Mouse (Mus musculus) heart, embryonic 13.5 days (tissue): ENCODE data around the gene Nhej1. TPM values are rescaled to one million over a fixed set of nuclear protein-coding genes. Genes with fewer than 3 reads are reported as not detected.

Source experiments
- ATAC-seq: fragments of 200-750 bp; cut with Nextera tagmentation; 2 replicates; pipeline ENCODE4 v1.8.0; 2017; ENCODE audit warnings: moderate TSS enrichment; ENCODE audit not compliant: insufficient number of reproducible peaks, low FRiP score, low TSS enrichment; ENCODE audit errors: extremely low read depth
- H3K27ac ChIP-seq: fragments of 300-500 bp; sonication (generic); replicated peaks from 2 replicates; pipeline ENCODE4 v1.5.1; 2015; ENCODE audit warnings: moderate library complexity, mild to moderate bottlenecking, inconsistent platforms
- H3K27me3 ChIP-seq: fragments of 300-500 bp; sonication (generic); replicated peaks from 2 replicates; pipeline ENCODE4 v1.6.1; 2015; ENCODE audit warnings: mild to moderate bottlenecking, inconsistent platforms
- H3K36me3 ChIP-seq: fragments of 300-500 bp; sonication (generic); 2 replicates; pipeline ENCODE4 v1.6.1; 2015; ENCODE audit warnings: mild to moderate bottlenecking, inconsistent platforms
- H3K4me1 ChIP-seq: fragments of 300-500 bp; sonication (generic); 2 replicates; pipeline ENCODE4 v1.6.1; 2015; ENCODE audit warnings: inconsistent platforms
- H3K4me2 ChIP-seq: fragments of 300-500 bp; sonication (generic); 2 replicates; pipeline ENCODE4 v1.6.1; 2015; ENCODE audit warnings: inconsistent platforms, mild to moderate bottlenecking, moderate library complexity
- H3K4me3 ChIP-seq: fragments of 300-500 bp; sonication (generic); 2 replicates; pipeline ENCODE4 v1.5.1; 2015; ENCODE audit warnings: moderate library complexity, mild to moderate bottlenecking, inconsistent platforms
- H3K9ac ChIP-seq: fragments of 300-500 bp; sonication (generic); 2 replicates; pipeline ENCODE4 v1.6.1; 2015; ENCODE audit warnings: inconsistent platforms, mild to moderate bottlenecking, moderate library complexity
- H3K9me3 ChIP-seq: fragments of 300-500 bp; sonication (generic); 2 replicates; pipeline ENCODE4 v1.6.1; 2016; ENCODE audit warnings: inconsistent platforms
- WGBS: fragments of 180-500 bp; shearing (Covaris S2); methylation state at CpG from one replicate; pipeline ENCODE4 v1.1.7; 2015; ENCODE audit warnings: mixed read lengths; 5-methylcytosine and 5-hydroxymethylcytosine counted together
- polyA plus RNA-seq: library from polyadenylated mRNA; unstranded; fragments of >200 nt; fragmentation: Nextera tagmentation; extraction: Ambion mirVana; gene quantifications from 2 replicates; pipeline ENCODE4 v1.2.1, GENCODE M21; 2015

Gene Nhej1
- polyA plus RNA-seq, 1 experiment from 2014 or later: 7.9 TPM

- Histone ChIP-seq H3K27ac (no peak overlapping the region), H3K27me3 (peaks cover 14% of the 10 kb centered on the region), H3K9me3 (no peaks in the 10 kb centered on the region), H3K4me1 (peaks cover 13% of the 10 kb centered on the region), H3K9ac (no peak overlapping the region), H3K4me3 (no peak overlapping the region), H3K4me2 (no peak overlapping the region), H3K36me3 (no peaks in the 10 kb centered on the region)
- 32% methylated on average over 8 of the region's 8 CpGs for WGBS
- no peak for ATAC-seq
These were observed 156.9 kb downstream of the Nhej1 start for GRCm38 (mm10) chr1:74967962-74968580.

- 21% methylated on average over 16 of the region's 16 CpGs for WGBS
- Histone ChIP-seq H3K9ac (peak overlapping the region; percentile 77), H3K4me2 (peak overlapping the region; percentile 68), H3K4me3 (peak overlapping the region; percentile 35), H3K4me1 (peaks cover 13% of the 10 kb centered on the region), H3K27ac (no peak overlapping the region), H3K27me3 (peaks cover 32% of the 10 kb centered on the region), H3K36me3 (no peaks in the 10 kb centered on the region), H3K9me3 (no peaks in the 10 kb centered on the region)
- no peak for ATAC-seq
These were observed 160.3 kb downstream of the Nhej1 start for GRCm38 (mm10) chr1:74964494-74965215.

- ATAC-seq: no peak
- no peak overlapping the region for H3K4me3 ChIP-seq
- H3K27me3 ChIP-seq: peaks cover 49% of the 10 kb centered on the region
- no peak overlapping the region for H3K27ac ChIP-seq
- 82% methylated on average over 5 of the region's 5 CpGs for WGBS
- H3K9me3 ChIP-seq: no peaks in the 10 kb centered on the region
- peaks cover 8% of the 10 kb centered on the region for H3K4me1 ChIP-seq
- H3K9ac ChIP-seq: no peak overlapping the region
- no peak overlapping the region for H3K4me2 ChIP-seq
- H3K36me3 ChIP-seq: no peaks in the 10 kb centered on the region
These were observed 162.2 kb downstream of the Nhej1 start for GRCm38 (mm10) chr1:74962853-74963227.

GRCm38 (mm10) chr1:74962126-74962852 is 162.7 kb downstream of the Nhej1 start:
- Histone ChIP-seq H3K4me1 (peaks cover 5% of the 10 kb centered on the region), H3K27ac (no peak overlapping the region), H3K9ac (no peak overlapping the region), H3K9me3 (no peaks in the 10 kb centered on the region), H3K36me3 (no peaks in the 10 kb centered on the region), H3K4me2 (no peak overlapping the region), H3K4me3 (no peak overlapping the region), H3K27me3 (peaks cover 55% of the 10 kb centered on the region)
- ATAC-seq: no peak
- 66% methylated on average over 5 of the region's 5 CpGs for WGBS

- Histone ChIP-seq H3K27ac (no peak overlapping the region), H3K27me3 (peaks cover 60% of the 10 kb centered on the region), H3K4me3 (no peak overlapping the region), H3K36me3 (no peaks in the 10 kb centered on the region), H3K4me1 (peaks cover 5% of the 10 kb centered on the region), H3K9me3 (no peaks in the 10 kb centered on the region), H3K9ac (no peak overlapping the region), H3K4me2 (no peak overlapping the region)
- ATAC-seq: no peak
- 77% methylated on average over 7 of the region's 7 CpGs for WGBS
These were observed 163.3 kb downstream of the Nhej1 start for GRCm38 (mm10) chr1:74961722-74962121.

- Histone ChIP-seq H3K9me3 (no peaks in the 10 kb centered on the region), H3K4me3 (no peak overlapping the region), H3K4me1 (peaks cover 5% of the 10 kb centered on the region), H3K27me3 (peaks cover 73% of the 10 kb centered on the region), H3K9ac (no peak overlapping the region), H3K36me3 (no peaks in the 10 kb centered on the region), H3K27ac (no peak overlapping the region), H3K4me2 (no peak overlapping the region)
- ATAC-seq: no peak
- 70% methylated on average over 7 of the region's 7 CpGs for WGBS
These were observed 164.9 kb downstream of the Nhej1 start for GRCm38 (mm10) chr1:74960059-74960458.

- Histone ChIP-seq H3K27ac (no peak within 1 kb of the TSS), H3K36me3 (no peaks in the 10 kb centered on the region), H3K4me3 (peak within 1 kb of the TSS; percentile 53), H3K27me3 (peaks cover 96% of the 10 kb centered on the region), H3K4me1 (peaks cover 41% of the 10 kb centered on the region), H3K4me2 (peak within 1 kb of the TSS; percentile 79), H3K9me3 (no peaks in the 10 kb centered on the region), H3K9ac (peak within 1 kb of the TSS; percentile 41; the same call in 1 of the 2 replicates)
- 2% methylated on average over 38 of the region's 55 CpGs for WGBS
- no peak for ATAC-seq
These were observed 173.3 kb downstream of the Nhej1 start, which contains the start of gene Ihh for GRCm38 (mm10) chr1:74951556-74952210. TSS of gene Ihh (minus strand) at chr1:74951672.

- H3K36me3 ChIP-seq: no peaks in the 10 kb centered on the region
- H3K4me1 ChIP-seq: peaks cover 41% of the 10 kb centered on the region
- peak overlapping the region; percentile 41; the same call in 1 of the 2 replicates for H3K9ac ChIP-seq
- H3K27ac ChIP-seq: no peak overlapping the region
- peak overlapping the region; percentile 79 for H3K4me2 ChIP-seq
- 2% methylated on average over 81 of the region's 84 CpGs for WGBS
- peaks cover 99% of the 10 kb centered on the region for H3K27me3 ChIP-seq
- peak overlapping the region; percentile 53 for H3K4me3 ChIP-seq
- no peaks in the 10 kb centered on the region for H3K9me3 ChIP-seq
- ATAC-seq: no peak
These were observed 174.2 kb downstream of the Nhej1 start for GRCm38 (mm10) chr1:74950576-74951490.

- Histone ChIP-seq H3K36me3 (no peaks in the 10 kb centered on the region), H3K9me3 (no peaks in the 10 kb centered on the region), H3K9ac (no peak overlapping the region), H3K4me1 (peaks cover 41% of the 10 kb centered on the region), H3K27me3 (peaks cover 100% of the 10 kb centered on the region), H3K4me2 (peak overlapping the region; percentile 79), H3K27ac (no peak overlapping the region), H3K4me3 (peak overlapping the region; percentile 53)
- ATAC-seq: no peak
- WGBS: 4% methylated on average over 16 of the region's 16 CpGs
These were observed 174.9 kb downstream of the Nhej1 start for GRCm38 (mm10) chr1:74950066-74950465.

- H3K9me3 ChIP-seq: no peaks in the 10 kb centered on the region
- peak overlapping the region; percentile 53 for H3K4me3 ChIP-seq
- H3K4me1 ChIP-seq: peaks cover 41% of the 10 kb centered on the region
- peaks cover 100% of the 10 kb centered on the region for H3K27me3 ChIP-seq
- no peak overlapping the region for H3K27ac ChIP-seq
- H3K36me3 ChIP-seq: no peaks in the 10 kb centered on the region
- no peak overlapping the region for H3K9ac ChIP-seq
- no peak for ATAC-seq
- peak overlapping the region; percentile 79 for H3K4me2 ChIP-seq
- 3% methylated on average over 24 of the region's 24 CpGs for WGBS
These were observed 175.3 kb downstream of the Nhej1 start for GRCm38 (mm10) chr1:74949666-74950050.
